Mouse (Mus musculus) neural tube, embryonic 14.5 days (tissue): Measurements from ENCODE around the gene AW549877. TPM values are rescaled to one million over a fixed set of nuclear protein-coding genes. Genes with fewer than 3 reads are reported as not detected.

Source experiments
- ATAC-seq: fragments of 200-750 bp; cut with Nextera tagmentation; 2 replicates; pipeline ENCODE4 v1.8.0; 2017; ENCODE audit warnings: low read depth, mild to moderate bottlenecking, moderate TSS enrichment, moderate library complexity
- H3K27ac ChIP-seq: fragments of 300-500 bp; sonication (generic); 2 replicates; pipeline ENCODE4 v1.5.1; 2014; ENCODE audit warnings: low read depth, mild to moderate bottlenecking, control low read depth, low read length, moderate library complexity, mixed read lengths
- H3K27me3 ChIP-seq: fragments of 300-500 bp; sonication (generic); 2 replicates; pipeline ENCODE4 v1.6.1; 2014; ENCODE audit warnings: low read length; ENCODE audit not compliant: control insufficient read depth, insufficient read depth
- H3K36me3 ChIP-seq: fragments of 300-500 bp; sonication (generic); 2 replicates; pipeline ENCODE4 v1.6.1; 2014; ENCODE audit warnings: low read length, mixed read lengths; ENCODE audit not compliant: control insufficient read depth, insufficient read depth
- H3K4me1 ChIP-seq: fragments of 300-500 bp; sonication (generic); 2 replicates; pipeline ENCODE4 v1.6.1; 2014; ENCODE audit warnings: low read length; ENCODE audit not compliant: control insufficient read depth, insufficient read depth
- H3K4me2 ChIP-seq: fragments of 300-500 bp; sonication (generic); 2 replicates; pipeline ENCODE4 v1.6.1; 2014; ENCODE audit warnings: mild to moderate bottlenecking, low read depth, low read length, control low read depth
- H3K4me3 ChIP-seq: fragments of 300-500 bp; sonication (generic); 2 replicates; pipeline ENCODE4 v1.5.1; 2014; ENCODE audit warnings: low read depth, low read length, control low read depth, mixed read lengths
- H3K9ac ChIP-seq: fragments of 300-500 bp; sonication (generic); replicated peaks from 2 replicates; pipeline ENCODE4 v1.6.1; 2014; ENCODE audit warnings: low read depth, mild to moderate bottlenecking, control low read depth, low read length, mixed read lengths
- H3K9me3 ChIP-seq: fragments of 300-500 bp; sonication (generic); 2 replicates; pipeline ENCODE4 v1.6.1; 2016; ENCODE audit warnings: low read length; ENCODE audit not compliant: control insufficient read depth
- WGBS: fragments of 180-500 bp; shearing (Covaris S2); extraction: QIAGEN DNeasy Blood & Tissue Kit; methylation state at CpG from one replicate; pipeline ENCODE4 v1.1.7; 2014; 5-methylcytosine and 5-hydroxymethylcytosine counted together
- polyA plus RNA-seq: library from polyadenylated mRNA; unstranded; fragments of >200 nt; fragmentation: Nextera tagmentation; extraction: Ambion mirVana; gene quantifications from 2 replicates; pipeline ENCODE4 v1.2.1, GENCODE M21; 2014

AW549877 gene
- polyA plus RNA-seq: 57.8 and 64.2 TPM in 2 replicates

DNA sequence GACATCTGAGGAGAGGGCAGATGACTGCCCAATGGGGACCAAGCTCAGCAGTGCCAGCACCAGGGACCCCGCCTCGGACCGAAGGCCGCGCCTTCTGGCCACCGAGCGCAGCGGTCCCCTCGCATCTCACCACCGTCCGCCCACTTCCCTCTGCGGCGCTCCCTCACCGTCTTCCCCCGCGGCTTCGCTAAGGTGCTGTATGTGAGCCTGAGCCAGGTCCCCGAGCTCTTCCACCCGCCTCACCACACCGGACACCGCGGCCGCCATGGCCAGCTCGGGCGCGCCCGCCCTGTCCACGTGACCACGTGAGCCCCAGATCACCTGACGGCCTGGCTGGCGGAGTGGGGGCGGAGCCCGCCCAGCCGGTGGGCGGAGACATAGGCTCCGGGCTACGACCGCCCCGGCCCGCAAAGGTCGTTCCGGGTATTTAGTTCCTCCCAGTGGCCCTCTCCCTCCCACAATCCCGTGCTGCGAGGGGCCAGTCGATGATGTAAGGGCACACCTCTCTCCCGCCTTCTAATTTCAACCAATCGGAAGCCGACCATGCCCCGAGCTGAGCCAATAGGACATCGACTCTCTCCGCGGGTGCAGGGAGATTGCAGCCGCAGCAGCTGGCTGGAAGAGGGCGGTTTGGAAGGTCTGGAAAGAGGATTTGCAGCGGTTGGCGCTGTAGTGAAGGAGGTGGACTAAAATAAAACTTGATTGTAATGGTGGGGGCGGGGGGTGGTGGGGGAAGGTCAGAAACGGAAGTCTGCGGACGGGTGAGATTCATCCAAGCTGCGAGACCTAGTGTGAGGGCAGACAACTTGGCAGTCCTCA is at the start of gene AW549877:
TSS of gene AW549877 (minus strand) at position 297 of the 819 bp plus-strand sequence.
- H3K4me1 ChIP-seq: peaks cover 9% of the 10 kb centered on the region; the same call in 1 of the 2 replicates
- H3K36me3 ChIP-seq: 0 out of 2 replicates have a peak, but pooled peaks cover 13% of the 10 kb centered on the region
- ATAC-seq: peak; percentile 100
- peak within 1 kb of the TSS; percentile 78 for H3K4me2 ChIP-seq
- H3K4me3 ChIP-seq: peak within 1 kb of the TSS; percentile 82
- peak within 1 kb of the TSS; percentile 81 for H3K9ac ChIP-seq
- no peaks in the 10 kb centered on the region for H3K27me3 ChIP-seq
- peak within 1 kb of the TSS; percentile 88 for H3K27ac ChIP-seq
- H3K9me3 ChIP-seq: no peaks in the 10 kb centered on the region
- WGBS: under 1% methylated on average over 59 of the region's 61 CpGs

DNA sequence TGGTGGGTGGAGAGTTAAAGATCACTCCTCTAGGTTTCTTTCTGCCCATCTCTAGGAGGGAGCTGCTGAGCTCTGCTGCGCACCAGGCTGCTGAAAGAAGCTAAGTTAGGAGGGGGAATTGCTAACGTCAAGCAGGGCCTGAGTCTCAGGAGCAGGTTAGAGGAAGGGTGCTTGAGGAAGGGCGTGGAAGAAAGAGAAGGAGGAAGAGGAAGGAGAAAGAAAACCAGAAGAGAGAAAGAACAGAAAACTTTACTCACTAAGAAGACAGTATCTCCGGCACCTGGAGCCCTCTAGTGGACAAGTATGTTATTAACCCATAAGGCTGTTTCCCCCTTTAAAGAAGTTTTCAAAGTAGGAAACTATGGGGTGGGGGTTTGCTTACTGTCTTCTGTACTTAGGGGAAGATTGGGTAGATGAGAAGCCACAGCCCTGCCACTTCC is 47.5 kb upstream of the AW549877 start:
- no peak overlapping the region for H3K4me3 ChIP-seq
- H3K27me3 ChIP-seq: no peaks in the 10 kb centered on the region
- no peak overlapping the region for H3K27ac ChIP-seq
- no peak overlapping the region for H3K9ac ChIP-seq
- H3K4me2 ChIP-seq: no peak overlapping the region
- no peaks in the 10 kb centered on the region for H3K9me3 ChIP-seq
- peak; percentile 47 for ATAC-seq
- peaks cover 3% of the 10 kb centered on the region; the same call in 1 of the 2 replicates for H3K36me3 ChIP-seq
- 27% methylated on average over 4 of the region's 4 CpGs for WGBS
- H3K4me1 ChIP-seq: no peaks in the 10 kb centered on the region

DNA sequence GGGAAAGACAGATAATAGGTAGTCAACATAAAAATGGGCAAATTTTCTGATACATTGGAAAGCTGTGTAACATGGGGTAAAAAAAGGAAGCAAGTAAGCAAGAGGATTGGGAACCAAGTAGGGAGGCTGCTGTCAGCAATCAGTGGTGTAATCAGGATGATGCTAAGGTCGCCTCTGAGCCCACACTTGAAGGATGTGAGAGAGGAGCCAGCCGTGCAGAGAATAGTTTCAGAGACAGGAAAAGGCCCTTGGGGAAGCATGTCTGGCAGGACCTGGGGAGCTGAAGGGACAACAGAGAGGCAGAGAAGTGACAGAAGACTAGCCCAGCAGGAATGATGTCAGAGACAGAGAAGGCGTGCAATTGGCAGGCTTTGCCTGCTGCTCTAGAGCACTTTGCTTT is 46.9 kb upstream of the AW549877 start:
- Histone ChIP-seq H3K9me3 (no peaks in the 10 kb centered on the region), H3K4me2 (no peak overlapping the region), H3K4me3 (no peak overlapping the region), H3K27ac (no peak overlapping the region), H3K36me3 (peaks cover 3% of the 10 kb centered on the region; the same call in 1 of the 2 replicates), H3K4me1 (no peaks in the 10 kb centered on the region), H3K9ac (no peak overlapping the region), H3K27me3 (no peaks in the 10 kb centered on the region)
- WGBS: 76% methylated on average over 3 of the region's 3 CpGs
- ATAC-seq: peak; percentile 33; the same call in 1 of the 2 replicates

DNA sequence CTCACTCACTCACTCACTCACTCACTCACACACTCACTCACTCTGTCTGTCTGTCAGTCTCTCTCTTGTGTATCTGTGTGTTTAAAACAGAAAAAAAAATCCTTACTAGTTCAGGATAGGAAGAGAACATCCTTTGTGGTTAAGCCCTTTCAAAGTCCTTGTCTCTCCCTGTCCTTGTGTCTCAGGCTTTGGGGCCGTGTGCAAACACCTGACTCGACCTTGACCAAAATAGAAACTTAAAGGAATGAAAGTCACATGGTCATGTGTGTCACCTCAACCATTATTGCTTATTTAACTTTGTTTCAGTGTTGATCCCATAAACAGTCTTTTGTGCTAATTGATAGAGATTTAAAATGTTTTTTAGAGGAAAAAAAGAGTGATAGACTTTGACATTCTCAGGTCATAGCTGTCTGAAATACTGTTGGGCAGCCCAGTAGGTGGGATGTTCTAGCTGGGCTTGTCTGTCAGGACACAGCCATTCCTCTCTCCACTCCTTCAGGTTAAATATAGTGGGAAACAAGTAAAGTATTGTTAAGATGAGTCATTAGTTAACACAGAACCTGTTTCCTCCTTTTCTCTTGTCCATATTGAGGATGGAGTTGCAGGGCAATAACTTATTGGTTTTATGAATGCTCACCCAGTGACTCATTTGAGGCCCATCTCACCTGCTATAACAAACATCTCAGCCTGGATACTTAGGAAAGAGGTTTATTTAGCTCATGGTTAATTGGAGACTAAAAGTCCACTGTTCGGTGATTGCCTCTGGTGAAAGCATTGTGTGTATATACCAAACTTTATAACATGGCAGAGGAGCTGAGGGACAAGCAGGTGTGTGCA is 37.8 kb upstream of the AW549877 start:
- Histone ChIP-seq H3K4me2 (no peak overlapping the region), H3K27me3 (no peaks in the 10 kb centered on the region), H3K9ac (no peak overlapping the region), H3K4me1 (peaks cover under 1% of the 10 kb centered on the region; the same call in 1 of the 2 replicates), H3K4me3 (no peak overlapping the region), H3K36me3 (peaks cover under 1% of the 10 kb centered on the region; the same call in 1 of the 2 replicates), H3K27ac (no peak overlapping the region), H3K9me3 (no peaks in the 10 kb centered on the region)
- no peak for ATAC-seq
- 87% methylated on average over 3 of the region's 3 CpGs for WGBS

DNA sequence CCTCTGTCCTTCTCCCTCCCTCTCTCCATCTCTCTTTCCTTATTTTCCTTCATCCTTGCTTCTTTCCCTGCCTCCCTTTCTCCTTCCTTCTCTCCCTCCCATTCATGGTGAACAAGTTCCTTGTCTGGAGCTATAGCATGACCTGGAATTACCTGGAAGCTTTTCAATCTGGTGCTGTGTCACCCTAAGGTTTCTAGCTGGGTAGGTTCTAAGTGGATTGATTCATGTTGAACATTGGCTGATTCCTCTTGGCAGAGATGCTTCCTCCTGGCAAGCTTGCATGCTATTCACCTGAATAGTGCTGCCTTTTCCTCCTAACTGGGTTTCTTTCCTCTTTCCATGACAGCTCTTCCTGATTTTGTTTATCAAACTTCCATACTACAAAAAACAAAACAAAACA is 33.4 kb upstream of the AW549877 start:
- ATAC-seq: no peak
- H3K27ac ChIP-seq: no peak overlapping the region
- H3K9me3 ChIP-seq: no peaks in the 10 kb centered on the region
- no peak overlapping the region for H3K9ac ChIP-seq
- peaks cover 4% of the 10 kb centered on the region; the same call in 1 of the 2 replicates for H3K4me1 ChIP-seq
- H3K4me3 ChIP-seq: no peak overlapping the region
- H3K27me3 ChIP-seq: no peaks in the 10 kb centered on the region
- H3K4me2 ChIP-seq: no peak overlapping the region
- no peaks in the 10 kb centered on the region for H3K36me3 ChIP-seq

DNA sequence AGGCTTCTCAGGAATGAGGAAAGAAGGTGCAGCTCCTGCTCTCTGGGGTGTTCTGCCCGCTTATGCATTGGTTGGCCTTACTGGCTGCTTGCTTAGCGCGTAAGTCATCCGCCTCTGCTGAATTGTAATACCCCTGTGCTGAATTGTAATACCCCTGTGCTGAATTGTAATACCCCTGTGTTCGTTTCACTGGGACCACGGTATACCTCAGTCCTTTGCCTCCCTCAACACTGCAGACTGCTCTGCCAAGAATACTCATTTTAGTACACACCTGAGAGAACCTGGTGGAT is 32.8 kb upstream of the AW549877 start:
- H3K27ac ChIP-seq: no peak overlapping the region
- H3K27me3 ChIP-seq: no peaks in the 10 kb centered on the region
- 83% methylated on average over 6 of the region's 6 CpGs for WGBS
- H3K4me1 ChIP-seq: peaks cover 4% of the 10 kb centered on the region; the same call in 1 of the 2 replicates
- H3K4me3 ChIP-seq: no peak overlapping the region; the same call in 1 of the 2 replicates
- no peak overlapping the region for H3K4me2 ChIP-seq
- H3K9ac ChIP-seq: no peak overlapping the region
- H3K9me3 ChIP-seq: no peaks in the 10 kb centered on the region
- no peak for ATAC-seq
- no peaks in the 10 kb centered on the region for H3K36me3 ChIP-seq

DNA sequence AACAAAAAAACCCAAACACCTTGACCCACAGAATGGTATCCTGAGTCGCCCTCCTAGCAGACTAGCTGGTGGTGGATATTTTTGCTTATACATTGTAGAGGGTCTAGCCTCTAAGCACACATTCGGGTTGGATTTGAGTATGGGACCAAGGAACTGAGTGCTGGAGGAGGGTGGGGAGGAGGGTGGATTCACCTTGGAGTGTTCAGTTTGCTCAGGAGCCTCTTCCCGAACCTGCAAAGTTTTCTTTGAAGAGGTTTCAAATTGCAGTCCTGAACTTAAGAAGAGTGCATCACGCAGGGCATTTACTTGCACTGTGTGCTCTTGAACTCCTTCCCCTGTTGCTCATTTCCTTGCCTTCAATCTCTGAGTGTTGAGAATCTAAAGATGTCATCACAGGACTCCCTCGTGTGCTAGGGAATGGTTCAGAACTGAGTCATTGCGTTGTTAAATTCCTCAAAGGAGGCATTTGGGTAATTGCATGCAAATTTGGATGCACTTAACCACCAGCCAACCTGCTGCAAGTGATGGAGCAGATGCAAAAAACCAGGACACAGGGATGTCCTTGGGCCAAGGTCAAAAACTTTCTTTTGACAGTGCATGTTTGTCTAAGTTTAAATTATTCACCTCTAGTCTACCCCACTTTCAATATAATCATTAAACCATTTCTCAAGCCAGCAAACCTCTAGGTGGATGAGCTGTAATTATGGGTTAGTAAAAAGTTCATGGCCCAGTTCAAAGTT is 32.3 kb upstream of the AW549877 start:
- Histone ChIP-seq H3K27ac (no peak overlapping the region), H3K4me3 (peak overlapping the region; percentile 72), H3K4me1 (peaks cover 4% of the 10 kb centered on the region; the same call in 1 of the 2 replicates), H3K36me3 (no peaks in the 10 kb centered on the region), H3K4me2 (peak overlapping the region; percentile 53), H3K9me3 (no peaks in the 10 kb centered on the region), H3K27me3 (no peaks in the 10 kb centered on the region), H3K9ac (peak overlapping the region; percentile 21; the same call in 1 of the 2 replicates)
- no peak for ATAC-seq
- WGBS: 6% methylated on average over 6 of the region's 6 CpGs

DNA sequence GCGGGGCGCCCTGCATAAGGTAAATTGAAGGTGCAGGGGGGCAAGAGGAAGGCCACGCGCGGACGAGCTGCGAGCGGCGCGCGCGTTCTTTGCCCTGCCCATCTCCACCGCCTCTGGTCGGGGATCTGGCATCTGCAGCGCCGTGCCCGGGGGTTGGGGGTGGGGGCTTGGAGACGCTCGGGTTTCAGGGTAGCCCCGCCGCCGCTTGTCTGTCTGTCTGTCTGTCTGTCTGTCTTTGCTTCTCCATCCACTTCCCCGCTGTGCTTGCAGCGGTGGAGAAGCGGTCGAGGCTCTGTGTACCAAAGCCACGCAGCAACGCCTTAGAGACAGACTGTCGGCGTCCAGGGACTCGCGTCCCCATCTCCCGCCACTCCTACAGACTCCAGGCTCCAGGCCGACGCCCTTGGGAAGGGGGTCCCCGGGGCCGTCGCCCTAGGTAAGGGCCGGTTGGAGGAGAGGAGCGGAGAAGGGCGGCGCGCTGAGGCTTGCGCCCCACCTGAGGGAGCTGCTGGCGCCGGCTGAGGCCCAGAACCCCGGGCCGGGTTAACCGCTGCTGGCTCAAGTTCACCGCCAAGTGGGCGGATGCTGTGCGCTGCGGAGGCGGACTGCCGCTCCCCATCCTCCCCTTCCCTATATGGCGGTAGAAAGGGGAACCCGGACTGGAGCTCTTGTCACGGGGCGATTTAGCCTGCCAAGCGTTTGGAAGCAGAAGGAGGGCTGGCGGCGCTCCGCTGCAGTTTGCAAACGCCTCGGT is 31.5 kb upstream of the AW549877 start:
- Histone ChIP-seq H3K36me3 (no peaks in the 10 kb centered on the region), H3K4me1 (peaks cover 4% of the 10 kb centered on the region; the same call in 1 of the 2 replicates), H3K9me3 (no peaks in the 10 kb centered on the region), H3K9ac (peak overlapping the region; percentile 82), H3K27ac (peak overlapping the region; percentile 93), H3K4me2 (peak overlapping the region; percentile 53), H3K4me3 (peak overlapping the region; percentile 72), H3K27me3 (no peaks in the 10 kb centered on the region)
- WGBS: under 1% methylated on average over 65 of the region's 65 CpGs
- peak; percentile 82 for ATAC-seq
